Mouse (Mus musculus) CD4-positive helper T cell, adult 2 months (primary cell): ENCODE data around the gene Olfr483.

Source experiments
- DNase-seq: peaks from one replicate; pipeline ENCODE4 v3.0.0-alpha.2; 2012; ENCODE audit warnings: low read depth, missing footprints, low spot score

Gene Olfr483

DNA sequence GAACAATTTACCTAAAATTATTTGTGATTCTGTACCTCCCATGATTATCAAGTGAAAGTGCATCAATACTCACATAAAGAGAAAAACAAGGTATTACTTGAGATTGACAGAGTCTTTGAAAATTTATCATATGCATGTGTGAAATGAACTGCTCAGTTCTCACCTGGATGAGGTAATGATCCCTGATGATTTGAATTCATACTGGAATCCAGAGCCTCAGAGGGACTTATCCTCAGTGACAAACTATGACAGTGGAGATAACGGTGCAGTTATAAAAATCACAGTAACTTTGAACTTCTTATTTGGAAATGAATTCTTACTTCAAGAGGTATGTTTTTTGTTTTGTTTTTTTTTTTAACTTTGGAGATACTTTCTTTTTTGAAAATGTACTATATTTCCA is at the start of gene Olfr483:
Gene Olfr483 (plus strand): TSS at position 301 of the 400 bp plus-strand sequence.
- no peak for DNase-seq

DNA sequence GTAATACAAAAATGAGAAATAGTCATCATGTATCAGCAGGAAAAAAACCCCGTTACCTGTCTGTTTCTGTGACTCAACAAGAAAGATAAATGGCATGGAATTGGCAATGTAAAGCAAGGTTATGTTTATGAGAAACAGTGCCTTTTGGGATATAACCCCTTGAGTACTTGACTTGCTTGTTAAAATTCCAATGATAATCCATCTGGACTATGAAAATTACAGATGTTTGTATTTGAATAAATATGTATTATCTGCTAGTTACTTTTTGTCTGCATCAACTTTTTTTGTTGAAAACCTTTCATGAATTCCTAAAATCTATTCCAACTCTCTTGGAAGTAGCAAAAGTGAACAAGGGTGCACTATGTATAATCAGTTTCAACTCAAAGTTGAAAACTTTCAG is 33.4 kb upstream of the Olfr483 start, which contains the start of gene Olfr480:
Gene Olfr480 (minus strand): TSS at position 101 of the 400 bp plus-strand sequence.
- no peak for DNase-seq

GRCm38 (mm10) chr7:108079555-108079954 is 21.1 kb upstream of the Olfr483 start, which contains the start of gene Olfr481:
Gene Olfr481, plus strand, starts transcription at chr7:108079855.
- DNase-seq, result no peak

DNA sequence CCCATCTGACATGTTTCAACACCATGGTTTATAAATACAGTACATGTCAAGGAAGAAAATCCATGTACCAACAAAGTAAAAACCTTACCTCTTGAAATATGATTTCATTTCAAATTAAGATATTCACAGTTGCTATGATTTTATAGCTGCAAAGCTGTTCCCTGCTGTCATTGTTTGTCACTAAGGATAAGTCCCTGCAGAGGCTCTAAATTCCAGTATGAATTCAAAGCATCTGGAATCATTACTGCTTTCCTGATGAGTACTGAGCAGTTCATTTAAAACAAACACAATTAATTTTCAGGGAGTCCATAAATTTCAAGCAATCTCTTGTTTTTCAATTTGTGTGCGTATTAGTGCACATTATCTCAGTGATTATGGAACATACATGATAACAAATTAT is 3.2 kb upstream of the Olfr483 start, which contains the start of gene Olfr482:
Gene Olfr482 (minus strand): TSS at position 101 of the 400 bp plus-strand sequence.
- DNase-seq, result no peak

DNA sequence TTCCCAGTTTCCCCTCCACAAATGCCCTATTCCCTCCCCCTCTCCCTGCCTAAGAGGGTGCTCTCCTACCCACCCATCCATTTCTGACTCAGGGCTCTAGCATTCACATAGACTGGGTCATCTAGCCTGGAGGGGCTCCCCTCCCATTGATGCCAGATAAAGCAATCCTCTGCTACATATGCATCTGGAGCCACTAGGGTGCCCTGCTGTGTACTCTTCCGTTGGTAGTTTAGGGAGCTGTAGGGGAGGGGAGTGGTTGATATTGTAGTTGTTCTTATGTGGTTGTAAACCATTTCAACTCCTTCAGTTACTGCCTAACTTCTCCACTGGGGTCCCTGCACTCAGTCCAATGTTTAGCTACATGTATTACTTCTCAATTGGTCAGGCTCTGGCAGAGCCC is 20.0 kb downstream of the Olfr483 start:
- DNase-seq, result no peak

DNA sequence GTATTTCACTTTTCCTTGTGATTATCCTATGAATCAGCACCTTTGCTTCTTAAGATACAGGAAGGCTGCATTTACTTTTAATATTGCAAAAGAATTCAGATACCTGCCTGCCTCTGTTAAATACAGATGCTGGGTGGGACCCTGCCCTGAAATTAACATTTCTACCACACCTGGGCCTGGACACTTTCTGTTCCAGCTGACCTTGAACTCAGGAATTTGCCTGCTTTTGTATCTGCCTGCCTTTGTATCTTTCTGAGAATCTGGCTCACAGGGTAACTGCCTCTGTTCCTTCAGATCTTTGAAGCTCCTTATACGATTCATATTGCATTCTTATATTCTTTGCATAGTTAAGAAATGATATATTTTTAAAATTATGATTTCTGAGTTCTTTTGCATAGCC is 20.8 kb downstream of the Olfr483 start:
- DNase-seq, result no peak

DNA sequence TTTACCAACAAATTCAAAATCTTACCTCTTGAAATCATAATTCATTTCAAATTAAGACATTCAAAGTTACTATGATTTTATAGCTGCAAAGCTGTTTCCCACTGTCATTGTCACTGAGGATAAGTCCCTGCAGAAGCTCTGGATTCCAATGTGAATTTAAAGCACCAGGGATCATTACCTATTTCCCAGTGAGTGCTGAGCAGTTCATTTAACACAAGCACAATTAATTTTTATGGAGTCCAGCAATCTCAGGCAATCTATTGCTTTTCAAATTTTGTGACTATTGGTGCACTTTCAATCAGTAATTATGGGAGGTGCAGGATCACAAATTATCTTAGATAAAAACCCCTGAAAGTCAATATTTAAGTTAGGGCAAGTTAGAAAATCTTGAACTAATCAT is 26.7 kb downstream of the Olfr483 start, which contains the start of gene Olfr484:
Gene Olfr484 (minus strand): TSS at position 101 of the 400 bp plus-strand sequence.
- no peak for DNase-seq
